Mouse (Mus musculus): ENCODE results near the gene Rpf1.

DNA sequence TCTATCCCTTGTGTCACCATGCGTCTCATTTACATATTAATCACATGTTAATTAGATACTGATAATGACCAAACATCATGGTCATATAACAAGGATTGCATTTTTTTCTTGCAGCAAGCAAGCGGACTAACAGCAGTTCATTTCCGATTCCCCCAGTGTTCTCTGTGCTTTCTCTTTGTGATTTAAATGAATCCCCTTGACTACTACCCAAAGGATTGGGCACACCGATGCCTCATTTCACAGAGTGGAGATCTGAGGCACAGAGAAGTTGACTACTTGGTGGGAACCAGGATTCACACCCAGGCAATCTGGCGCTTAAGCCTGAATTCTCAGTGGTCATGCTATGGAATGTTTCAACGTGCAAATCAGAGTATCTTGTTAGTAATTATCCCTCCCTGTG, 13.8 kb upstream of the Rpf1 start:
- TF ChIP-seq CTCF (IDR thresholded peaks at IDR 0.05; ENCODE audit: borderline replicate concordance, insufficient read depth, low read depth, low read length) (no peak), POLR2A (IDR thresholded peaks at IDR 0.05; ENCODE audit: borderline replicate concordance, insufficient read depth, low read length) (no peak)

Measured in cerebellum, adult 2 months (tissue).